Mouse (Mus musculus): ENCODE data around the gene Kras.

The Kras gene

DNA sequence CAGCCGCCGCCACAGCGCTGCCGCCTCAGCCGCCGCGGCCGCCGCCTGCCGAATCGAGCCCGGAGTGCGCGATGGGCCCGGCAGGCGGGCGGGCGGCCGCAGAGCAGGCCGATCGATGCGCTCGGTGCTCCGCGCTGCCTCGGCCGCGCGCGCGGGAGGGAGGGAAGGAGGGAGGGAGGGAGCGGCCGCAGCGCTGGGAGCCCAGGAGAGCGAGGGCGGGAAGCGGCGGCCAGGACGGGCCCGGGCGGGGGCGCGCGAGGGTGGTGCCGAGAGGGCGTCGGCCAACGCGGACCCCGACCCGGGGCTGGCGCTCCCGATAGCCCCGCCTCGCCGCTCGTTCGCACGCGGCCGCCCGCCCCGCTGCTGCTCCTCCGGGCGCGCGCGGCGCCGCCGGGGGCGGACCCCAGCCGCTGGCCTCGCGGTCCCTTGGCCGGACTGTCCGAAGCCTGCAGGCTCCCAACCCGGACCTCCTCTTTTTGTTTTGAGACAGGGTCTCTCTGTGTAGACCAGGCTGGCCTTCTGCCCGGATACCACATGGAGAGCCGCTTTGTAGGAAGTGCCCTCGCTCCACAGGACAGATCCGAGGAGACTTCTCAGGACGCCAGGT, at the start of gene Kras:
Kras (minus strand) TSS at position 55 of the 607 bp plus-strand sequence.
- in situ Hi-C loops (cut with MboI, MseI), result loop anchor here (5.0 to 25.0 kb wide), 2 partner anchors 92 to 737 kb away; no protein-coding TSS in a partner anchor

DNA sequence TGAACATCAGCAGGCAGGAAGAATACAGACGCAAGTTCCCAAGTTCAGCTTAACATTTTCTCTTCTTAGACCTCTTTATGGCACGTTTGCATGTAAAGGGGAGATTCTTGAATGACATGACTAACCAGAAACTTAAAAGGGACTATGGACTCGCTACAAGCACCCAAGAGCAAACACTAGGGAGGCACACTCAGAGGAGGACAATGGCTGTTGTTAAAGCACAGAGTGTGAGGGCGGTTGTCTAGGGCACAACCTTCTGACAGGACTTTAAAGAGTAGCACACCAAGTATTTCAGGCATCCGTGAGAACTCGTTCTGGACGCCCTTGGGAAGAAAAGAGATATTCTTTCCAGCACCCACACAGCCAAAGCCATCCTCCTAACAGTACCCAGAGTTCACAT, 47.6 kb upstream of the Kras start:
- in situ Hi-C loops (cut with MboI, MseI), result no loop called here

DNA sequence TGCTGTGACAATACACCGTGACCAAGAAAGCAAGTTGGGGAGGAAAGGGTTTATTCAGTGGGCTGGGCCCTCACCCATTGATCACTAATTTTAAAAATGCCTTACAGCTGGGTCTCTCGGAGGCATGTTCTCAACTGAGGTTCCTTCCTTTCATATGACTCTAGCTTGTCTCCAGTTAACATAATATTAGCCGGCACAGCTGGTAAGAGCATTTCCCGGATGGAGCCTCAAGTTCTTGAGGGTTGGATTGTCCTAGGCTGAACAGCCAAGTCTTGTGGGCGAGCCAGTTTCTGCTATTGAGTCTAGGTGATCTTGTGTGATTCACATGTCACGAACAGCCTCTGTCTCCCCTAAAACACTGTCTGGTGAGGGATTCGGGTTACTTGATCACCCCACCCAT, 46.9 kb upstream of the Kras start:
- in situ Hi-C loops (cut with MboI, MseI), result no loop called here

DNA sequence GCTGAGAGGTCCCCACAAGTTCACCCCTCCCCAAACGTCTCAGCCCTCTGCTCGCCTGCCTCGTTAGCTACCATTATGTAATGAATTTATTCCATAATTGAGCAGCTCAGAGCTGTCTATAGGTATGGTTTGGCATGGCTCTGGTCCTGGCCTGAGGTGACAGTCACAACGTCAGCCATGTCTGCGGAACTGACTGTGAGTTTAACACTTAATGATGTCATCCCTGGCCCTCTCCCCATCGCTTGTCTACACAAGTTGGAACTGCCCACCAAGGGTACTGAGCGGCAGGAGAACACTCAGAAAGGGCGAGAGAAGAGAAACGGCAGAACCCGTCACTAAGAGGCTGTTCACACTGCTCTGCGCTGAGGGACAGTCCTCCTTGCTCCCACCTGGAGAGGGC, 45.1 kb upstream of the Kras start:
- in situ Hi-C loops (cut with MboI, MseI), result no loop called here

DNA sequence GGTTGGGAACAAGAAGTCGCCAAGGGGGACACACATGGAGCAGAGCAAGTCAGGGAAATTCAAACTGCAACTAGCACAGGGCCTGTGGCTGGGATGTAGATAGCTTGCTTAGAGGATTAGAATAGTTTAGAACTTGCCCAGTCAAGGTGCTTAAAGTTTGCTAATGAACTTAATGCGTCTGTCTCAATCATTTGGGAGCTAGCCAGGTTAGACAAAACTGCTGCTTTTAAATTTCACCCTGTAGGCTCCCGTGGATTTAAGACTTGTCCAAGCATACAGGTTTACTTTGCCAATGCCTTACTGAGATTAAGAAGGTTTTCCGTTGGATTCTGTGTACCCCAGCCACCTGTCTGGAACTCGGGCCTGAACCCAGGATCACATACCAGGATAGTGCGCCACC, 43.1 kb upstream of the Kras start:
- in situ Hi-C loops (cut with MboI, MseI), result no loop called here

DNA sequence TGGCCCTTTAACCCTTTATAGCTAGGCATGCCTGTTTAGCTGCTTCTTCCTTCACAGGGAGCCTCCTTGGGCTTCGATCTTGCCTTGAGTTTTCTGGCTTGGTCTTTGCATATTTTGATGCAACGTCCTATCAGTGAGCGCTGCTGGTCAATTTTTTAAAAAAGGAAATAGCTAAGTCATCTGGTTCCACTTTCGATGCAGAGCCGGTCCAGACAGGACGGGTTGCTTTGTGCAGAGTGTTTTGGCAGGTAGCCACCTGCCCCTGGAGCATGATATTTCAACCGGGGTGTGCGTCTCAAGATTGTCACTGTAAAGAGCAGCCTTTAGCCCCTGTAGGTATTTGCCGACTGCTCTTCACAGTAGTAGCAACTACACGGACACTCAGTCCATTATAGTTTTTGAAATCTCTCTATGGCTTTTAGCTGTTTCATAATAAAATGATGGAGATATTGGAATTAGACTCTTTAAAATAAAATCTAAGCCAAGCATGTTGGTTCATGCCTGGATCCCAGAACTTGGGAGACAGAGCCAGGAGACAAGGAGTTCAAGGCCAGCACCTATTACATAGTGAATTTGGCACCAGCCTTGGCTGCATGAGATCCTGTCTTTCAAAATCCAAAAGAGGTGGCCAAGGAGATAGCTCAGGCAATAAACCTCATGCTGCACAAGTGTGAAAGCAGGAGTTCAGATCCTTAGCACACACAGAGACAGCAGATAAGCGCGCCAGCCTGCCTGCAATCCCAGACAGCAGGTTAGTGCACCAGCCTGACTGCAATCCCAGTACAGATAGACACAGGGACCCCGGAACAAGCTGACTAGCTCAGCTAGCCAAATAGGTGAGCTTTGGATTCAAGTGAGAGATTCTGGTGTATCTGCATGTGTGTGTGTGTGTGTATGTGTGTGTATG, 41.6 kb upstream of the Kras start:
- in situ Hi-C loops (cut with MboI, MseI), result no loop called here

DNA sequence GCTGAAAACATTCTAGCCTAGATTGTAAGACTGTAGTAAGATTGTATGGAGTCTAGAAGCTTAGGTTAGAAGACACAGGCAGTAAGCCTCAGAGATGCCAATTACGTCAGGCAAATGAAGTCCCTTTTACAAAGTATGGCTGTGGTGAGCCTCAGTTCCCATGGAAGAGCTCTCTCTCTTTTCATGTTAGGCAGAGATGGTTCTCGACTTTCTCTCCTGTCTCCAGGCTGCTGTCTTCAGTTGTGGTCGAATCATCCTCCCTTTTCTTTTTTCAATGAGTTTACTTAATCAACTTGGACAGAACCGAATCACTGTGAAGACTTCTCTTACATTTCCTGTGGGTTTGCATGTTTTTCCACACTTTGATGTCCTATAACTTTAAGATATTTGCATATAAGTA, 35.6 kb upstream of the Kras start:
- in situ Hi-C loops (cut with MboI, MseI), result no loop called here

DNA sequence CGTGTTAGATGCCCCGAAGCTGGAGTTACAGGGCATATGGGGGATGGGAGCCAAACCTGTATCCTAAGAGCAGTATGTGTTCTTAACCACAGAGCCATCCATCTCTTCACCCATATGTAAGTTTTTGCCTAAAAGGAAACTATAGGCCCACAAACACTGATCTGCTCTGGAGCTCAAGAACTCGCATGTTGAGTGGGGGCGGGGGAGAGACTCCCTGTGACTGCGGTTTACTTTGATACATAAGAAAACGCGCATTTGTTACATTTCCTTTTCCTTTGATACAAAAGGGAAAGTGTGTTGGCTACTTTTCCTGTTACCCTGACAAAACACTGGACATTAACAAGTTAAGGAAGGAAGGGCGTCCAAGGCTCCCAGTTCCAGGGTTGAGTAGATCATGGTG, 34.2 kb upstream of the Kras start:
- in situ Hi-C loops (cut with MboI, MseI), result no loop called here

DNA sequence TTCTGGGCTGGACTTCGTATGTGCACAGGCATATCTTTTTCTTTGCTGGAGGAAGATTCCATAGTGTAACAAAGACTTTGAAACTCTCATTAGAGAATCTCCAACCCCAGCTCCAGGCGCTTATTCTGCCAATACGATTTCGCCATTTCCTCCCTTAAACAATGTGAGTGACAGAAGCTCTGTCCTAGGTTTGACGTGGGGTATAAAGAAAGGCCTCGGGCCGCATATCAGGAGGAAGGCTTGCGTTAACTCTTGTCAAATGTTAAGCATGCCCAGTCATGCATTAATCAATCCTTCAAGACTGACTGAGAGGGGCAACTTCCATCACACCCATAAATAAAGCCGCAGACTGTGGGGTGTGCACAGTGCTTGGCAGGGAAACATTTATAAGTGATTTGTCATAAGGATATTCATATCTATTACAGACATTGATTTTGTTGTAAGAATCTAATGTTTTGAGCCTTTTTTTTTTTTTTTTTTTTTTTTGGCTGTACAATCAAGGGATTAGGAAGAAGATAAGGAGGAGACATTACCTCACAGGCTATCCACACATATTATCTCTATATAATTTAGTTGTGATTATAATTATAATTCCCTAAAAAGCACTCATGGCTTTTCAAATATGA, 27.2 kb upstream of the Kras start:
- in situ Hi-C loops (cut with MboI, MseI), result no loop called here

DNA sequence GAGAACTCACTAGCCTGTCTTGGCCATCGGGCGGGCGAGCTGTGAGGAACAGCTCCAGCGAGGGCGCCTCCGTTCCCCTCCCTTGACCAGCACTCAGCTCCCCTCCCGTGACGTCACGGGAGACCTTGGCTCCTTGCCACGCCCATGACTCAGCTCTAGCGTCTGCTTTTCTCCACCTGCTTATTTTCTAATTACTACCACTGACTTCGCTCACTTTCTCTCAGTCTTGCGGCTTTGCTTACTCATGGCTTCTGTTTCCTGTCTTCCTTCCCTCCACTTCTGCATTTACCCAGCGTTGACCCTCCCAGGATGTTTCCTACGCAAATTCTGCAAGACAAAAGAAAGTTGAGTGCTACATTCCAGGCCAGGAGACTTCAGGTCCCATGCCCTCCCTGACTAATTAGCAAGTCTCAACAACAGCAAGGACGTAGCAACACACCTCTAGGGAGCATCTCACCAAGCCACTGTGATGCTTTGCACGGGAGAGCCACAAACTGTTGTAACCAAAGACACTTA, 26.3 kb upstream of the Kras start:
- in situ Hi-C loops (cut with MboI, MseI), result no loop called here

DNA sequence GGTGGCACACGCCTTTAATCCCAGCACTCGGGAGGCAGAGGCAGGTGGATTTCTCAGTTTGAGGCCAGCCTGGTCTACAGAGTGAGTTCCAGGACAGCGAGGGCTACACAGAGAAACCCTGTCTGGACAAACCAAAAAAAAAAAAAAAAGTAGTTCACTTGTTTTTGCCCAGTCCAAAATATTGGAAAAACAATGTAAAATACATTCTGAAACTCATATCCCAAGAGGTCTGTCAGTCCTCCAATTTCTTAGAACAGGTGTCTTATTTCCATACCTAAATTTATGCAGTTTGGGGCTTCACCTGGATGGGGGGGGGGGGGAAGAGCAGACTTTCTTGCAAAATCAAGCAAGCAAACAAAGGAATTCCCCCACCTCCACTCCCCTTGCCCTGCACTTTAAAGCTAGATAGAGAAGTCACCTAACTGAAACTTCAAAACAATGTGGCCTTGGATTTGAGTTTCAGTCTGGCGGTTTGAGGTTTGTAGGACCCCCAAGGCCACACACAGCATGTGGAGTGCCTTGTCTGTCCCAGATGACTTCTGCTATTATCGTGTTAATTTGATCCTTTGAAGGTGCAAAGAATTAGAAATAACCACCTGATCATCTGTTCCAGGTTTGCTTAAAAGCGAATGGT, 25.7 kb upstream of the Kras start:
- in situ Hi-C loops (cut with MboI, MseI), result no loop called here

DNA sequence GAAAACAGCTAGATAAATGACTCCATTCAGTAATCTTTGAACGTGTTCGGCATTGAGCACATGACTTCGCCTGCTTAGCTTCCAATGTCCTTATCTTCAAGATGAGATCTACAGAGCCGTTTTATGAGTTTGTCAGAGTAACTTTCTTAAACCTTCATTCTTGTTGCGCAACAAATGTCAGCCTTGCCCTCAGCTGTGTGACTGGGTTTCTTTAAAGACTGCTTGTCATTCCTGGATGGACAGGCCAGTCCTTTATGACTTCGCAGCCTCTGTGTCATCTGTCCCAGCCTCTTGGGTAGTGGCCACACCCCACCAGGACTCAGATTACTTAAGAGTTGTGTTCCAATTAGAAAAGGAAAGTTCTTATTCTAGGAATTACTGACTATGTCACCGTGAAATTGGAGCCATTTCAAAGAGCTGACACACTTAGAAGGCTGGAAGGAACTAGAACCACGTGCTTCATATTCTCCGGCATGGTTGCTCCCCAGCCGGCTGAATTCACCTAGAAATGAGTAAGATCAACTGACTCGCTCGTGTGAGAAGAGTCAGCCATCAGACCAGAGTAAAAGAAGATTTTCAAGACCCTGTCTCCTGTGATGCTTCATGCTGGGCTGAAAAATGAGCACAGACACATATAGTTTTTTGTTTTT, 24.1 kb upstream of the Kras start:
- in situ Hi-C loops (cut with MboI, MseI), result loop anchor here (5.0 to 25.0 kb wide), 2 partner anchors 713 to 808 kb away; no protein-coding TSS in a partner anchor

DNA sequence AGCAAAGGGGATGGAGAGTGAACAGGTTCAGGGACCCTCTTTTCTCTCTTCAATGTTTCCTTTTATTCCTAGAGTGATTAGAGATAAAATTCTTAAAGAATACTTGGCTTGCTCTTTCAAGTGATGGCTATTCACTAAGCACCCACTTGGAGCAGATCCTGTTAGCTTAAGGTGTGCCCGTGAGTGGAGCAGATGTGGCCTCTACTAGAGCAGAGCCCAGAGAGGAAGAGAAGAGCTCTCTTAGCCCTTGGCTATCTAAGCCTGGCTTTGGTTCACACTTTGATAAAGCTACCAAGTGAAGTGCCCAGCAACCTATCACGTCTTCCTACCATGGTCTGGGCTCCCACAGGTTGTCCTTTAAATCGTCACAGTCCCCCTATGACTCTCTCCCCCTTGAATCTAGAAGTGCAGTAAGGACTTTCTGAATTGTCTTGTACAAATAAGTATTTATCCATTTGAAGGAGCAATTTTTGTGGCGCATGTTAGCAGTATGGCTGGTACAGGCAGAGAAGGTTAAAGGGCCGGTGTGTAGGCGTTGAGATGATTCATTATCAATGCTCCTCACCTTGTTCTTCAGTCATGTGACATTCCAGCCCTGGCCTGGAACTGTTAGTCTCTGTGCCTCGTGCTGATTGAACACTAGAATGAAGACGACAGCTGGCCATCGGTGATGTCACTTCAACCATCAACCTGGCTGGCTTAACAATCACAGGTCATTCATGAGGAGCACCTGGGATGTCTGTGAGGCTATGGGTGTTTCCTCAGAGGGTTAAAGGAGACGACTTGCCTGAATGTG, 22.3 kb upstream of the Kras start:
- in situ Hi-C loops (cut with MboI, MseI), result loop anchor here (5.0 to 25.0 kb wide), 2 partner anchors 715 to 810 kb away; no protein-coding TSS in a partner anchor

DNA sequence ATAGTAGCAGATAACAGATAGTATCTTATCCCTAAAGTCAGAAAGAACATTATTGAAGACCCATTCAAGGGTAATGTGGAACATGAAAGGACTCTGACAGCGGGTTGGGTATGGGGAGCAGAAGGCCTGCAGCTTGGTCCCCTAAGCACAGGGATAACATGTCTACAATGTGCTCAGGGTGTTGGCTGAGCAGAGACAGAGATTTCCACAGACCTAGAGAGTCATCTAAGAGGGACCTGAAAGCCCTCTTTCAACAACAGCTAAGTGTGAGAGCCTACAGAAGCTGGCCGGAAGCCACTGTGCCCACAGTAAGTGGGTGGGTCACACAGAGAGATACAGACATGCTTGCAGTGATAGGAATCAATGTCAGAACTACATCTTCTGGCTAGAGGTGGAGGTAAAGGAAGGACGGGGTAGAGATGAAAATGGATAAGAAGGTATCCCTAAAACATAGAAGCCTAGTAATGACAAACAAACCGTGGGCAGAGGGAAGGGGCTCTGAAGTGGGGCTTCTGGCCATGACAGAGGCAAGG, 19.3 kb upstream of the Kras start:
- in situ Hi-C loops (cut with MboI, MseI), result loop anchor here in 1 of 2 experiments (25.0 kb wide), 1 partner anchor 718 kb away; no protein-coding TSS in a partner anchor

DNA sequence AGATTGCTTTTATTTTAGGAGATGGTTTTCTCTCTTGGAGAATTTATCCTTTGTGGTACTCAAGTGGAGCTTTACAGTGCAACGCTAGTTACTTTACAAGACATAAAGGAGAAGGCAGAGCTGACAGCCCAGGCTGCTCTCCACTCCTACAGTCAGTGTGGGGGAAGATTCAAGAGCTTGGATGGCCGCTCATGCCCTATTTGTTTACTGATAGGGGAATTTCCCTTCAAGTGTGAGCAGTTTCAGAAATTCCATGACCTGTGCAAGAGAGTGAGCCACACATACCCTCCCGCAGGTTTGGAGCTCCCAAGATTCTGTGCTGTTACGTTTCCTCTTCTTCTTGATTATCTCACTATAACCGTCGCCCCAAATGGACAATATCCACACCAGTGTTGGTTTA, 17.7 kb upstream of the Kras start:
- in situ Hi-C loops (cut with MboI, MseI), result loop anchor here in 1 of 2 experiments (25.0 kb wide), 1 partner anchor 720 kb away; no protein-coding TSS in a partner anchor

DNA sequence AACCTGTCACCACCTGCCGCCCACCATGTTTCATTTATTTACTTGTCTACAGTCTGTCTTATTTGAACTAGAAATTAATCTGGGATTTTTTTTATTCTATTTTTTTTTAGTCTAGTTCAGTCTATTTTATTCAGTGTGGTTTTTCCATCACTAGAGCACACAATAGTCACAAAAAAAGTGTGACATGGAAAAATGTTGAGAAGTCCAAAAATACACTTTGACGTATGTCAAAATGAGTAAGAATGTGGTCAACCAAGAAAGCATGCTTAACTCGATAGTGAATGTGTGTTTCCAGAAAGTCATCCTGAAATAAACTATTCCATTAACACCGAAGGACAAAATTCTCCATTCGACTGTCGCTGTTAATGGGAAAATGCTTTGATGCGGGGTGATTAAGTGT, 12.3 kb upstream of the Kras start:
- in situ Hi-C loops (cut with MboI, MseI), result loop anchor here in 1 of 2 experiments (25.0 kb wide), 1 partner anchor 725 kb away; no protein-coding TSS in a partner anchor

DNA sequence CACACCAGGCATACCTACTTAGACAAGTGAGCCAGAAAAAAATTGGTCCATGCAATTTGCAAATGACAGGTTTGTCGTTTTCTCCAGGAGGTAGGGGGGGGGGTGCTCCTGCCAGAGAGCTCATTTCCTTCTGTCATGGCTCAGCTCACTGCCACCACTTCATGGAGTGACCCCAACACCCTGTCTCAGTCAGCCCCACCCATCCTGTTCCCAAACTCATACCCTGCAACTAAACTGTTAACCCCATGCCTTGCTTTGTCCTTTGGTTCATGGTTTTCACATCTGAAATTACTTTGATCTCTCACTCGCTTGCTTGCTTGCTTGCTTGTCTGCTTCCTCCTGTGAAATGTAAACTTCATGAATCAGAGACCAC, 6.6 kb upstream of the Kras start:
- in situ Hi-C loops (cut with MboI, MseI), result loop anchor here in 1 of 2 experiments (25.0 kb wide), 1 partner anchor 731 kb away; no protein-coding TSS in a partner anchor

DNA sequence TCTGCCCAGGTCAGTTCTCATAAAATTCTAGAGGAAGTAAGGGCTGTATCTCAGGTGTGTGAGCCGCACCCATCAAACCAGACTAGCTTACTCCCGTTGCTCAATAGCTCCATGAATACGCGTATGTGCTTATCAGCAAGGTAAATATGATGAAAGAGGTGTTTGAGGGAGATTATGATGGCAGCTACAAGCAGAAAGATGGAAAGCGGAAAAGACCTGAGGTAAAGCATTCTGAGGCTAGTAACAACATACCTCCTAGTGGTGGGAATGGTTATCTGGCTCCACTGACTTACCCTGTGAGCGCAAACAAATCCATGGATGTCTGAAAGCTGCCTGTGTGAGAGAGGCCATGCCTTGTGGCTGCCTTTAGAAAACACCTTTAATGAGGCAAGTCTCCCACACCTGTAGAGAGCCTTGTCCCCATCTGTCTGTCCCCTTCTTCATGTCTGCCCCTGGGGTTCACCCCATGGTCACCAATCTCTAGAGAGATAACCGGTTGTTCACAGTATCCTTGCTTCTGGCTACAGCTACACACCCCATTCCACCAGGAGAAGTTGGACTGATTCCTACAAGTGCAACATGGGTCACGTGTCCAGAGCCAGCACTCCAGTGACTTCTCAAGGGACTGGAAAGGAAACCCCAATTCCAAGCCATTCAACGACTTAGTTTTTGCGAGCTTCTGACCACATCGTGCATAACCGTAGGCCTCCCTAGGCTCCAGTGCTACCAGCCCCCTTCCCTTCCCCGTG, 6.1 kb upstream of the Kras start:
- in situ Hi-C loops (cut with MboI, MseI), result loop anchor here in 1 of 2 experiments (25.0 kb wide), 1 partner anchor 731 kb away; no protein-coding TSS in a partner anchor

DNA sequence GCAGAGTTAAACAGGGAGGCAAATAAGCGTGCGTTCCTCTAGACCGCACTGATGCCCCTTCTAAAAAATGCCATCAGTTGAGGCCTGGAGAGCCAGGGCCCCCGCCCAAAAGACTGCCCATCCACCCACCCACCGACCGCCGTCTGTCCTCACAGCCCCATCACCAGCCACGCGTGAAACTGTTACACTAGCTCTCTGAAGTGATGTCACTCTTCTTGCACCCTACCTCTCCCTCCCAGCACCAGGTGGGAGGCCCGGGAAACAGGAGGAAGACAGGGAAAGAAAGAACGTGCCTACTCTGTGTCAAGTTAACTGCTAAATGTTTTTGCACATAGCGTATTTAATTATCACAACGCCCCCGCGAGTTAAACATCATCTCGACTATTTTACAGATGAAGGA, 781 bp upstream of the Kras start:
- in situ Hi-C loops (cut with MboI, MseI), result loop anchor here (5.0 to 25.0 kb wide), 2 partner anchors 91 to 736 kb away; no protein-coding TSS in a partner anchor
